Mouse (Mus musculus) cerebellum, adult (tissue): ENCODE measurements at regions not wholly inside any gene's neighbourhood (a gene's known extent, or its start where the extent isn't known, plus 50 kb on each side); places are given as distances from the start of the nearest gene placed in this dataset.

Source experiments
- ATAC-seq: cut with Nextera tagmentation; 2 replicates; pipeline ENCODE4 v1.9.2; 2017; ENCODE audit warnings: mild to moderate bottlenecking, moderate library complexity, mixed read lengths; ENCODE audit not compliant: insufficient number of reproducible peaks, low FRiP score, low TSS enrichment

DNA sequence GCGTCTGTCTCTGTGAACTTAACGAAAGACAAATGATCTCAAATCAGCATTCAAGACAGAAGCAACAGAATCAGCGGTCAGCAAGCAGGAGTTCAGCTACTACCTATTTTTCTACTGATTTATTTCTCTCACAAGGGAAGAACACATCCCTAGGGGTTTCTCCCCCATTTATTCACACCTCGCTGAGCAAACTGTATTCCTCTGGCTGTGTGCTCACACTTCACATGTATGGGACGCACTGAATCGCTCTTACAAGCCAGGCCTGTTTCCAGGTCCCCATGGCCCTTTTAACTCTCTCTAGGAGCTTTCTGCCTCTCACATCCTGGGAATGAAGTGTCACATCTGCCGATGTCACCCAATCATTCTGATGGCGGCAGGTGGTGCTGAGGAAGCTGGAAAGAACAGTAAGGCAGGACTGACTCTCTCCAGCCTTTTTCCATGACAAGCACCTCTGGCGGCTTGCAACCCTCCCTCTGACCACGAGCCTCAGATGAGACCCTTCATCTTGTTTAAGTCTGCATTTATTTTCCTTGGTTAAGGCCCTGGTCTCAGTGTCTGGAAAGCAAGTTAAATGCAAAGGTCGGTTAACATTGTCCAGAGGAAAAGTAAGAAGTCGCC, 350.3 kb downstream of the 1500009L16Rik start:
- no peak for ATAC-seq

DNA sequence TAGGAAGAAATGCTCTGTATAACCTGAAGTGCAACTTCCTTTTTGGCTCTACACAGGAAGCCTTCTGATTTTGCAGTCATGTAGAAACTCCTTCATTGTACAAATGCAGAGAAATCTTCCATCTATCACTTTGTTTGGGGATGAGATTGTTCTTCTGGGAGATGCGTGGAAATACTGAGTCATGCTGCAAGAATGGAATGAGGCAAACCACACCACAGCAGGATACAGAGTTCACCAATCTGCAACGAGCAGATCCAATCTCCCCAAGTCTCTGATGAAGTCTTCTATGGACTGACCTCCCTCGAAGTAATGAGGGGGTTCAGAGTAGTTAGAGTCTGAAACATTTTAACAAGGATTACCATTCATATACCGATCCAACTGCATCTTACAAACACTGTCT, 352.9 kb downstream of the 1500009L16Rik start:
- no peak for ATAC-seq

- no peak for ATAC-seq
Measured at GRCm38 (mm10) chr10:84080236-84080635, 357.6 kb downstream of the 1500009L16Rik start.

DNA sequence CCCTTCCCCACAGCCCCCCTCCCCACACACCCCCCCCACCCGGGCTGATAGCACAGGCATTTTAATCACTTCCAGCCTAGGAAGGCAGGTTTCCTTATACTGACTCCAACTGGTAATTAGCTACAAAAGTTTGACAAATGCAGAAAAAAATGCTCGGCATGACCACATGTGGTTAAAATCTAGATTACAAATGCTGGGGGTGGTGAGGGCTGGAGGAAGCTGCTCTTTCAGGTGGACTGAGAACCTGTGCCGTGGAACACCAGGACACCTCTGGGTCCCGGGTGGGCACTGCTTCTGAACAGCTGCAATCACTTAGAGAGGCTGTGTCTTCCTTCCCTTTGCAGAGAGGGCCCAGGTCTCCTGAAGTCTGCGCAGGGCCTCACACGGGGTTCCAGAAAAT, 358.7 kb downstream of the Nuak1 start:
- ATAC-seq = no peak

GRCm38 (mm10) chr10:84087528-84087927, 352.9 kb downstream of the Nuak1 start:
- no peak for ATAC-seq

DNA sequence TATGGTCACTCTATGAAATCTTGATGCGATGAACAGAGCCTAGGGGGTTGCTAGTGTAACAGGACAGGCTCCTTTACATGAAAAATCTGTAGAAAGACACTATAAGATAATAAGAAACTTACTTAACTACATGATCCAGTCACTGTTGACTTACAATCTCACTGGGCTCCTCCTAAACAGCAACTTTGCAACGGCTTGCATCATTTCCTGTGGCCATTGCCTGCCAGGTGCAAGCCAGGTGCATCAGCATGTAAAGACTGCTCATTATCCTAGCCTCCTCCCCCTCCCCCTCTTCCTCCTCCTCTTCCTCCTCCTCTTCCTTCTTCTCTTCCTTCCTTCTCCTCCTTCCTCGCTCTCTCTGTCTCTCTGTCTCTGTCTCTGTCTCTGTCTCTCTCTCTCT, 352.5 kb downstream of the Nuak1 start:
- ATAC-seq = no peak

GRCm38 (mm10) chr10:84088799-84089778, 351.3 kb downstream of the Nuak1 start:
- ATAC-seq = peak; percentile 45; the same call in 1 of the 2 replicates

GRCm38 (mm10) chr10:84093919-84094318, 346.5 kb downstream of the Nuak1 start:
- ATAC-seq = no peak

DNA sequence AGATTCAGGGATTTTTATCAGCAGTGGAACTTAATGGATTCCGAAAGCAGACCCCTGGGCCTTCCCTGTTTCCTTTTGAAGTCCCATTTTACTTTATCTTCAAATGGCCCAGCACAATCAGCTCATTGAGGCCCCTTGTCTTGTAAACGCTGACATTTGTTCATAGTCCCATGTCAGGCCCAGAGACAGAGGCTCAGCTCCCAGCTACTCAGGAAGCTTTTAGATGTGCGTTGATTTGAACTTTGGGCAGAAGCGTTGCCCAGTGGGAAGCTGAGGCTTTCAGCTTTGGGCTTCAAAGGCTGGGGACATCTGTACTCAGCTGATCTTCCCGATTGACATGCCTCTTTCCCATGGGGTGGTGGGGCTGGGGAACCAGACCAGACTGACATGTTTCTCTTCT, 343.2 kb downstream of the Nuak1 start:
- no peak for ATAC-seq

DNA sequence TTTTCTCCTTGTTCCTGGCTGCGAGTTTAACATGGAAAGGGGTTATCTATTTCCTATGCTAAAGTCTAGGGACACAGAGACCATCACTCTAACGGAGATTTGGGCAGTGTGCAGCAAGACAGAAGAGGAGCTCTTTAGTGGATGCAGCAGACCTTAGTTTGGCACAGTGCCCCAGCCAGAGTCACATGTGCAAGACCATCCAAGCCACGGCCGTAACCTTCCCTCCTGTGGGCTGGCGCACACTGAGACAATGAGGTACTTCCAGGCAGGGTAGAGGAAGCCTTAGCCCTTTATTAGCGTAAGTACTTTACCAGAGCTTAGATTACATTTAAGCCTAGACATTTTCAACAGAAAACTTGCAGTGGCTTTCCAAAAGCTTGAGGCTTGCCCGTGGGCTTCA, 336.4 kb downstream of the Nuak1 start:
- no peak for ATAC-seq

- no peak for ATAC-seq
Measured at GRCm38 (mm10) chr10:84104556-84104955, 335.8 kb downstream of the Nuak1 start.

GRCm38 (mm10) chr10:84109680-84110371, 330.6 kb downstream of the Nuak1 start:
- ATAC-seq = no peak

GRCm38 (mm10) chr10:84110372-84110985, 329.9 kb downstream of the Nuak1 start:
- ATAC-seq = no peak

- no peak for ATAC-seq
Measured at GRCm38 (mm10) chr10:84111502-84111901, 328.9 kb downstream of the Nuak1 start.

DNA sequence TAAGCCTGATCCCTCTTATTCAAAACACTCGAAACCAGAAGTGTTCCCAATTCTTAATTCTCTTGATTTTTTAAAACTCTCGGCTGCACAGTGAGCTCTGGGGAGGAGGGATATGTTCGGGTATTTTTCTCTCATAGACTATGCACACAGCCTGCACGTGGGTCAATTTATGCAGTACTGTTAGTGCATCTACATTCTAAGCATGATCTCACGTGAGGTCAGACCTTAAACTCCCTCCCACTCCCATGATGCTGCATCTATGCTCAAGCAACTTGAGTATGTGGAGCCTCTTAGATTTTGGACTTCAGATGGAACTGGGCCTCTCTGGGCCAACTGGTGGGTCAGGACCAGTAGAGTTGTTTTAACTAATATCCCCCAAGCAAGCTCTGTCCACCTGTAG, 328.5 kb downstream of the Nuak1 start:
- no peak for ATAC-seq

DNA sequence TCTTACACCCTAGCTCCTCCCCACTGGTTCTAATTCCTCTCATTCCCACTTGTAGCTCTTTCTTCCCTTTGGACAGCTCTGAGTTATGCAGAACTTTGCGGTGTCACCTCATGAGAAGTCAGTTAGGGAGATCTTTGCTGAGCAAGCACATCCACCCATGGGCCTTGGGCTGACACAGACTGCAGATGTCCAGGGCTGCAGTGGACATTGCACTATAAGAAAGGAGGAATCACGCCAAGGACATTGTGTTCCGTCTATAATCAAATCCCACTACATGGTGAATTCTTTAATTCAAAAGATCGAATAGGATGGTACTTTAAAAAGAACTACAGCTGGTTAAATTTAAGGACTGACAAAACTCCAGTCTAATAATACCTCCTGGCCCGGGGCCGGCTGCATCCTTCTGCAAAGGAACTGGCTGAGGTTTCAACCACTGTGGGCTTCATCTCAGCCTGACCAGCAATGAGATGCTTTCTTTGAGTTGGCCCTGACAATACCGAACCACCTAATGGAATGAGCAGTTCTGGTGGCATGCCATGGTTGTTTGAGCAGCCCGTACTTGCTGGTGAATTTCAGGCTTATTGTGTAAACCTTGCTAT, 320.3 kb downstream of the Nuak1 start:
- ATAC-seq = no peak

- no peak for ATAC-seq
Measured at GRCm38 (mm10) chr10:84137019-84137658, 303.3 kb downstream of the Nuak1 start.

DNA sequence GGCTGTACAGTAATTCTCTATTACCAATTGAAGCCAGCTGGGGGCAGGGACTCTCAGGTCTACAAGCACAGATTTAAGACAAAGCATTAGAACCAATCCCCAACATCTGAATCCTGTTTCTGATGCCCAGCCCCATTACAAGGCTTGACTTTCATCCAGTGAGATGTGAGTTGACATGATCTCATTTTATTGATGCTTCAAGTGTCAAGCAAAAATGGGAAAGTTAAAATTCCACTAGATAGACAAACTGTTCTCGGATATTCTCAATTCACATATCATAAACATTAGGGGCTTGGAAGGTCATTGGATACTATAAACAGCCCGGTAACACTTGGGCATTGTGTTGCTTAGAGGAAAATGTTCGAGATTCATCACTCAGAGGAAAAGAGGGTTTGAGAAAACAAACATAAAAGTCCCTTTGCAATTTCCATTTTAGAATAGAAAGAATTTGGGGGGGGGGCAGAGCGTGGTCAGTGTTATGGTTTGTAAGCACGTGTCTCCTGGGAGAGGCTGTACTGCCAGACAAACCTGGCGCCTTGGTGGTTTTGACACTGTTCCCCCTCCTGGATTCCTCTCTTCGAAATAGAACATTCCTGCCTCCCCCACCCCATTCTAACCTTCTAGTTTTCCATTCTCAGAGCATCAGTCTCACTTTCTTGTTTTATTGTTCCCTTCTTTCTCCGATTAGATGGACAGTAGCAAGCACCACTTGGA, 297.5 kb downstream of the Nuak1 start:
- ATAC-seq = no peak

GRCm38 (mm10) chr10:84143674-84144343, 296.6 kb downstream of the Nuak1 start:
- no peak for ATAC-seq
